Mouse (Mus musculus): ENCODE measurements around the gene Gm17521.
"Not testable (repeated sequence)": the region's sequence is repeated elsewhere in the genome, so short reads cannot be mapped to it uniquely, and the experiment has no call there.

Gene Gm17521

GRCm38 (mm10) chrX:123029569-123029968 is at the start of gene Gm17521:
TSS of gene Gm17521 (minus strand) at chrX:123029669.
- not testable (repeated sequence) for DNase-seq

GRCm38 (mm10) chrX:123043956-123044355 is 14.5 kb upstream of the Gm17521 start:
- DNase-seq = no peak

GRCm38 (mm10) chrX:123043516-123043915 is 14.0 kb upstream of the Gm17521 start:
- DNase-seq = no peak
